In the genomic region with DNA sequence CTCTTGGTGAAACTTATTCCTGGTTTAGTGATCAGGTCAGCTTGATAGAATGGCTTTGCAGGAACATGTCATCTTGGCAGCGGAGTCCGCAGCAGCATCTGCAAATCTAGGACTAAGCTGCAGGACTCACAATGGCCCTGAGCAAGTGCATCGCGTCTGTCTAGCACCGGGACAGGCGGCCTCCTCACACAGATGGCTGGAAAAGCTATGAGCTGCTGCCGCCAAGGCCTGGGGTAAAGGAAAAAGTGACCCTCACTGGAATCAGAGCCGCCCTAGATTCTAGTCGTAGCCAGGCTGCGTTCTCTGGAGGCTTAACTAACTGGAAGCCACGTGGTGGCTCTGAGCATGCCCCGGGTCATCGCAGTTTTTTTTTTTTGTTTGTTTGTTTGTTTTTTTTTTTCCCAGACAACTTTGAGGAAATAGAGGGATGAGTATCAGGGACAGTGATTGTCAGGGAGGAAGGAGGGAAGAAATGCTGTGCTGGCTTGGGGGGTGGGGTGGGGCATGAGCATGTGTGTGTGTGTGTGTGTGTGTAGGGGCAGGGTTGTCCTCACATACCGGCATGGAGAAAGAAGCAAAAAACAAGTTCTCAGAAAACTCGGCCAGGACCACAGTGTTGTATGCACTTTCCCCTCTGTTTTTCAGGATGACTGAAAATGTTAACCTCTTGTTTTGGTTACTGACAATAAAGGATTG, we compare ENCODE assay signal across 8 mouse cellular contexts. TPM values are rescaled to one million over a fixed set of nuclear protein-coding genes. Genes with fewer than 3 reads are reported as not detected.
DNase-seq lines count a peak whose midpoint lies in the region; ATAC-seq and TF ChIP-seq lines count a peak whose summit lies in the region.

No protein-coding gene starts in this region.

- H3K4me1 ChIP-seq in forebrain, postnatal 0 days (ENCODE audit: insufficient read depth) = no peaks in the 10 kb centered on the region
- peaks cover 10% of the 10 kb centered on the region for H3K4me1 ChIP-seq in hindbrain, embryonic 13.5 days (replicated peaks)
- peaks cover 9% of the 10 kb centered on the region; the same call in 1 of the 2 replicates for H3K4me1 ChIP-seq in stomach, embryonic 16.5 days (ENCODE audit: control insufficient read depth, insufficient read depth, low read length)

- WGBS in forebrain, postnatal 0 days = 21% methylated on average over 15 of the region's 15 CpGs
- WGBS in hindbrain, embryonic 13.5 days = 25% methylated on average over 15 of the region's 15 CpGs
- WGBS in stomach, embryonic 16.5 days = 34% methylated on average over 15 of the region's 15 CpGs

- no peak overlapping the region for H3K27ac ChIP-seq in forebrain, postnatal 0 days (ENCODE audit: low read depth, low read length)
- no peak overlapping the region for H3K27ac ChIP-seq in hindbrain, embryonic 13.5 days
- H3K27ac ChIP-seq in stomach, embryonic 16.5 days (ENCODE audit: low read length) = no peak overlapping the region

- ATAC-seq in forebrain, postnatal 0 days = 0 out of 2 replicates have a peak, but pooled peaks have one; percentile 29
- ATAC-seq in hindbrain, embryonic 13.5 days (ENCODE audit: low FRiP score) = no peak
- no peak for ATAC-seq in stomach, embryonic 16.5 days (ENCODE audit: insufficient read depth, low FRiP score)

- peak; percentile 64 for DNase-seq in Muller cell, postnatal 12 days (ENCODE audit: inconsistent ontology term)
- DNase-seq in cerebellum, adult 11 months = peak; percentile 9
- no peak for DNase-seq in forebrain, postnatal 0 days
- DNase-seq in frontal cortex, postnatal 36 days (ENCODE audit: low spot score in 2 of 2) = no peak
- no peak for DNase-seq in right cerebral cortex, postnatal 14 days
- DNase-seq in lung, adult 18-20 months = no peak

- H3K27me3 ChIP-seq in forebrain, postnatal 0 days (ENCODE audit: insufficient read depth, low read length) = no peaks in the 10 kb centered on the region
- H3K27me3 ChIP-seq in hindbrain, embryonic 13.5 days = no peaks in the 10 kb centered on the region
- H3K27me3 ChIP-seq in stomach, embryonic 16.5 days (ENCODE audit: control insufficient read depth, insufficient read depth, low read length) = no peaks in the 10 kb centered on the region

- H3K9ac ChIP-seq in forebrain, postnatal 0 days = no peak overlapping the region
- H3K9ac ChIP-seq in hindbrain, embryonic 13.5 days = 0 out of 2 replicates have a peak overlapping the region, but pooled peaks have one; percentile 19
- no peak overlapping the region; the same call in 1 of the 2 replicates for H3K9ac ChIP-seq in stomach, embryonic 16.5 days (ENCODE audit: low read length)

- no peak overlapping the region for H3K4me3 ChIP-seq in forebrain, postnatal 0 days (ENCODE audit: low read depth, low read length)
- peak overlapping the region; percentile 11; the same call in 1 of the 2 replicates for H3K4me3 ChIP-seq in hindbrain, embryonic 13.5 days
- no peak overlapping the region for H3K4me3 ChIP-seq in stomach, embryonic 16.5 days (replicated peaks; ENCODE audit: low read length)

- peak overlapping the region; percentile 22 for H3K4me2 ChIP-seq in forebrain, postnatal 0 days (ENCODE audit: low read depth)
- H3K4me2 ChIP-seq in hindbrain, embryonic 13.5 days = peak overlapping the region; percentile 43
- peak overlapping the region; percentile 15; the same call in 1 of the 2 replicates for H3K4me2 ChIP-seq in stomach, embryonic 16.5 days (ENCODE audit: low read depth, low read length)

- no peak for TF ChIP-seq CTCF in forebrain, postnatal 0 days (IDR thresholded peaks at IDR 0.05; ENCODE audit: low read depth)

- no peaks in the 10 kb centered on the region for H3K9me3 ChIP-seq in forebrain, postnatal 0 days (ENCODE audit: low read length)
- no peaks in the 10 kb centered on the region for H3K9me3 ChIP-seq in hindbrain, embryonic 13.5 days
- H3K9me3 ChIP-seq in stomach, embryonic 16.5 days (replicated peaks; ENCODE audit: control insufficient read depth, low read length) = no peaks in the 10 kb centered on the region

- no peaks in the 10 kb centered on the region for H3K36me3 ChIP-seq in forebrain, postnatal 0 days (ENCODE audit: insufficient read depth)
- no peaks in the 10 kb centered on the region for H3K36me3 ChIP-seq in hindbrain, embryonic 13.5 days
- H3K36me3 ChIP-seq in stomach, embryonic 16.5 days (ENCODE audit: control insufficient read depth, insufficient read depth, low read length) = no peaks in the 10 kb centered on the region

RNA-seq across cellular contexts. Expression of a gene that starts 37.7 kb away (rescaled TPM):
- 67.3 and 76.8 TPM in 2 replicates for total RNA-seq in forebrain, postnatal 0 days (2014; rRNA removed)
- polyA plus RNA-seq in forebrain, postnatal 0 days (2015; fragmentation: Nextera tagmentation; extraction: Ambion mirVana) = 115 and 125 TPM in 2 replicates
- polyA plus RNA-seq in hindbrain, embryonic 13.5 days (2015; fragmentation: Nextera tagmentation; extraction: Ambion mirVana) = 108 and 115 TPM in 2 replicates
- polyA plus RNA-seq in stomach, embryonic 16.5 days (2015; fragmentation: Nextera tagmentation; extraction: Ambion mirVana) = 98.5 and 103 TPM in 2 replicates

Comparison
In these comparisons a context has a peak if more than half of its experiments do, and no peak if none do; other contexts are left out.
1. DNase-seq: peak in Muller cell, postnatal 12 days (single experiment) and cerebellum, adult 11 months (single experiment); none in forebrain, postnatal 0 days (single experiment), frontal cortex, postnatal 36 days (0 of 2), right cerebral cortex, postnatal 14 days (single experiment) and lung, adult 18-20 months (0 of 2).
2. Peak in every context shown above with its lines, with median percentiles within 50 percentile points of each other: H3K4me2 ChIP-seq.